In genomic region chr5:105252491-105252890, GRCm38 (mm10) we compare ENCODE assay signal across 30 mouse cellular contexts. TPM values are rescaled to one million over a fixed set of nuclear protein-coding genes. Genes with fewer than 3 reads are reported as not detected.
DNase-seq lines count a peak whose midpoint lies in the region; ATAC-seq and TF ChIP-seq lines count a peak whose summit lies in the region.
"Had no signal": no experiment of that assay in that cellular context is flagged by ENCODE, and none has a peak within 500 bp of the region (broad histone marks: within the 10 kb centered on the region; RNA-seq: fewer than 3 reads in every experiment).

No protein-coding gene starts in this region.

- no peak for ATAC-seq in forebrain, postnatal 0 days
- no peak for ATAC-seq in forebrain, embryonic 15.5 days (replicated peaks)
- no peak for ATAC-seq in kidney, postnatal 0 days (replicated peaks; ENCODE audit: low FRiP score, low read depth)
- ATAC-seq: lung, postnatal 0 days had no signal

- H3K4me3 ChIP-seq in forebrain, postnatal 0 days (ENCODE audit: low read depth, low read length), result no peak overlapping the region
- H3K4me3 ChIP-seq in forebrain, embryonic 15.5 days, result no peak overlapping the region
- no peak overlapping the region for H3K4me3 ChIP-seq in kidney, postnatal 0 days (replicated peaks; ENCODE audit: low read depth, low read length)
- no peak overlapping the region for H3K4me3 ChIP-seq in kidney, adult 2 months (ENCODE audit: insufficient read depth, low read depth, low read length)
- H3K4me3 ChIP-seq: embryonic facial prominence, embryonic 13.5 days; erythroblast, embryonic 14.5 days; forebrain, embryonic 12.5 days; heart, embryonic 13.5 days; hindbrain, embryonic 15.5 days; layer of hippocampus, adult 2 months; limb, embryonic 10.5 days; midbrain, embryonic 12.5 days had no signal

- no peak overlapping the region for H3K4me2 ChIP-seq in forebrain, postnatal 0 days (ENCODE audit: low read depth)
- H3K4me2 ChIP-seq in forebrain, embryonic 15.5 days (replicated peaks), result no peak overlapping the region
- no peak overlapping the region for H3K4me2 ChIP-seq in kidney, postnatal 0 days (ENCODE audit: low read length)
- H3K4me2 ChIP-seq: embryonic facial prominence, embryonic 13.5 days; forebrain, embryonic 12.5 days; heart, embryonic 13.5 days; hindbrain, embryonic 15.5 days; midbrain, embryonic 12.5 days had no signal

- H3K9me3 ChIP-seq in forebrain, postnatal 0 days (ENCODE audit: low read length), result no peaks in the 10 kb centered on the region
- no peaks in the 10 kb centered on the region for H3K9me3 ChIP-seq in forebrain, embryonic 15.5 days
- H3K9me3 ChIP-seq in kidney, postnatal 0 days (replicated peaks; ENCODE audit: low read length), result no peaks in the 10 kb centered on the region
- H3K9me3 ChIP-seq: embryonic facial prominence, embryonic 13.5 days; forebrain, embryonic 12.5 days; heart, embryonic 13.5 days; hindbrain, embryonic 15.5 days; limb, embryonic 10.5 days; midbrain, embryonic 12.5 days had no signal

- no peak overlapping the region for H3K27ac ChIP-seq in forebrain, postnatal 0 days (ENCODE audit: low read depth, low read length)
- H3K27ac ChIP-seq in forebrain, embryonic 15.5 days (replicated peaks), result no peak overlapping the region
- H3K27ac ChIP-seq in kidney, postnatal 0 days, result no peak overlapping the region
- H3K27ac ChIP-seq in kidney, adult 2 months (ENCODE audit: insufficient read depth, low read depth, low read length), result no peak overlapping the region
- H3K27ac ChIP-seq: embryonic facial prominence, embryonic 13.5 days; forebrain, embryonic 12.5 days; heart, embryonic 13.5 days; hindbrain, embryonic 15.5 days; layer of hippocampus, adult 2 months; limb, embryonic 10.5 days; midbrain, embryonic 12.5 days had no signal

- no peak for TF ChIP-seq POLR2A in kidney, adult 2 months (IDR thresholded peaks at IDR 0.05; ENCODE audit: low read depth, low read length)

- peak; percentile 11; the same call in 1 of the 2 replicates for TF ChIP-seq CTCF in forebrain, postnatal 0 days (IDR thresholded peaks at IDR 0.05; ENCODE audit: low read depth)
- peak; percentile 22; the same call in 1 of the 2 replicates for TF ChIP-seq CTCF in kidney, postnatal 0 days (IDR thresholded peaks at IDR 0.05; ENCODE audit: low read depth)
- TF ChIP-seq CTCF in kidney, adult 2 months (conservative IDR thresholded peaks at IDR 0.05; ENCODE audit: insufficient read depth, insufficient read length, low read depth, low read length), result no peak

- no peak overlapping the region for H3K9ac ChIP-seq in forebrain, postnatal 0 days
- H3K9ac ChIP-seq in forebrain, embryonic 15.5 days (replicated peaks), result no peak overlapping the region
- no peak overlapping the region for H3K9ac ChIP-seq in kidney, postnatal 0 days (ENCODE audit: low read depth, low read length)
- H3K9ac ChIP-seq: embryonic facial prominence, embryonic 13.5 days; forebrain, embryonic 12.5 days; heart, embryonic 13.5 days; hindbrain, embryonic 15.5 days; midbrain, embryonic 12.5 days had no signal

- H3K4me1 ChIP-seq in forebrain, postnatal 0 days (ENCODE audit: insufficient read depth), result no peaks in the 10 kb centered on the region
- no peaks in the 10 kb centered on the region for H3K4me1 ChIP-seq in forebrain, embryonic 15.5 days
- no peaks in the 10 kb centered on the region for H3K4me1 ChIP-seq in kidney, postnatal 0 days (replicated peaks; ENCODE audit: insufficient read depth, low read length)
- H3K4me1 ChIP-seq in kidney, adult 2 months (ENCODE audit: control insufficient read depth, insufficient read depth, low read length), result no peaks in the 10 kb centered on the region
- H3K4me1 ChIP-seq: embryonic facial prominence, embryonic 13.5 days; forebrain, embryonic 12.5 days; heart, embryonic 13.5 days; hindbrain, embryonic 15.5 days; limb, embryonic 10.5 days; midbrain, embryonic 12.5 days had no signal

- no peaks in the 10 kb centered on the region for H3K36me3 ChIP-seq in forebrain, postnatal 0 days (ENCODE audit: insufficient read depth)
- no peaks in the 10 kb centered on the region for H3K36me3 ChIP-seq in forebrain, embryonic 15.5 days
- H3K36me3 ChIP-seq in kidney, postnatal 0 days (ENCODE audit: insufficient read depth, low read length), result no peaks in the 10 kb centered on the region
- H3K36me3 ChIP-seq in kidney, adult 2 months (ENCODE audit: control insufficient read depth, insufficient read depth, low read length), result no peaks in the 10 kb centered on the region
- H3K36me3 ChIP-seq: embryonic facial prominence, embryonic 13.5 days; forebrain, embryonic 12.5 days; heart, embryonic 13.5 days; hindbrain, embryonic 15.5 days; limb, embryonic 10.5 days; midbrain, embryonic 12.5 days had no signal

- no peaks in the 10 kb centered on the region for H3K27me3 ChIP-seq in forebrain, postnatal 0 days (ENCODE audit: insufficient read depth, low read length)
- no peaks in the 10 kb centered on the region for H3K27me3 ChIP-seq in forebrain, embryonic 15.5 days
- H3K27me3 ChIP-seq in kidney, postnatal 0 days (ENCODE audit: insufficient read depth, low read length), result no peaks in the 10 kb centered on the region
- H3K27me3 ChIP-seq in kidney, adult 2 months (replicated peaks; ENCODE audit: control insufficient read depth, insufficient read depth, low read length), result no peaks in the 10 kb centered on the region
- H3K27me3 ChIP-seq: embryonic facial prominence, embryonic 13.5 days; forebrain, embryonic 12.5 days; heart, embryonic 13.5 days; hindbrain, embryonic 15.5 days; midbrain, embryonic 12.5 days had no signal

- no peak for DNase-seq in forebrain, postnatal 0 days
- peak; percentile 1 for DNase-seq in kidney, postnatal 0 days (ENCODE audit: low spot score)
- no peak for DNase-seq in kidney, adult 2 months
- DNase-seq in CD4-positive helper T cell, adult 2 months (ENCODE audit: low read depth, low spot score), result peak; percentile 32
- DNase-seq in induced T-regulatory cell, adult 2 months (ENCODE audit: low read depth), result peak; percentile 46
- no peak for DNase-seq in spleen, postnatal 10 days (ENCODE audit: low spot score in 2 of 2)
- DNase-seq in cerebellum, postnatal 4 days (ENCODE audit: low spot score in 2 of 2), result no peak
- DNase-seq: adrenal gland, adult 8-10 months; cerebellum, adult 11-12 months; cerebellum, postnatal 14 days; embryo, embryonic 11 days; kidney, adult 18-20 months; kidney, postnatal 14 days; right cerebral cortex, postnatal 14 days; spleen, adult 18-20 months had no signal

RNA-seq across cellular contexts. Expression of gene Gbp10, which starts 13.2 kb away (rescaled TPM):
- 0.57 and 0.69 TPM in 2 replicates for total RNA-seq in forebrain, postnatal 0 days (2014; rRNA removed)
- polyA plus RNA-seq in forebrain, postnatal 0 days (2015; fragmentation: Nextera tagmentation; extraction: Ambion mirVana), result 0.56 and 0.78 TPM in 2 replicates
- 0.50 and 0.78 TPM in 2 replicates for polyA plus RNA-seq in forebrain, embryonic 15.5 days (2015; fragmentation: Nextera tagmentation; extraction: Ambion mirVana)
- 0.29 TPM in 1 of 2 replicates, not detected in the other for polyA plus RNA-seq in kidney, postnatal 0 days (2015; fragmentation: Nextera tagmentation; extraction: Ambion mirVana)
- polyA plus RNA-seq in kidney, adult 2 months (2012; rRNA removed), result 0.90 and 1.4 TPM in 2 replicates
- total RNA-seq: granulocyte monocyte progenitor cell, adult 5-6 weeks; layer of hippocampus, adult 2 months; layer of hippocampus, postnatal 25 days; MEL; monocyte, adult 5-6 weeks had no signal
- polyA plus RNA-seq: embryonic facial prominence, embryonic 13.5 days; erythroblast, embryonic 14.5 days; forebrain, embryonic 12.5 days; limb, embryonic 10.5 days; lung, postnatal 0 days; stomach, embryonic 14.5 days had no signal

RNA-seq across cellular contexts. Expression of gene Gm43302, which starts 41.0 kb away (rescaled TPM):
- total RNA-seq in forebrain, postnatal 0 days (2014; rRNA removed), result not detected in 2 replicates
- 0.33 TPM in 1 of 2 replicates, not detected in the other for polyA plus RNA-seq in forebrain, postnatal 0 days (2015; fragmentation: Nextera tagmentation; extraction: Ambion mirVana)
- 0.17 TPM in 1 of 2 replicates, not detected in the other for polyA plus RNA-seq in forebrain, embryonic 15.5 days (2015; fragmentation: Nextera tagmentation; extraction: Ambion mirVana)
- not detected in 2 replicates for polyA plus RNA-seq in kidney, postnatal 0 days (2015; fragmentation: Nextera tagmentation; extraction: Ambion mirVana)
- 1.8 and 2.8 TPM in 2 replicates for polyA plus RNA-seq in kidney, adult 2 months (2012; rRNA removed)
- total RNA-seq: granulocyte monocyte progenitor cell, adult 5-6 weeks; layer of hippocampus, adult 2 months; MEL had no signal
- polyA plus RNA-seq: embryonic facial prominence, embryonic 13.5 days; erythroblast, embryonic 14.5 days; forebrain, embryonic 12.5 days; limb, embryonic 10.5 days; midbrain, embryonic 12.5 days; stomach, embryonic 14.5 days had no signal

RNA-seq across cellular contexts. Expression of gene Gbp6, which starts 41.0 kb away (rescaled TPM):
- 2.0 and 3.2 TPM in 2 replicates for total RNA-seq in forebrain, postnatal 0 days (2014; rRNA removed)
- 1.1 and 1.8 TPM in 2 replicates for polyA plus RNA-seq in forebrain, postnatal 0 days (2015; fragmentation: Nextera tagmentation; extraction: Ambion mirVana)
- polyA plus RNA-seq in forebrain, embryonic 15.5 days (2015; fragmentation: Nextera tagmentation; extraction: Ambion mirVana), result 1.2 and 1.4 TPM in 2 replicates
- 1.9 and 2.1 TPM in 2 replicates for polyA plus RNA-seq in kidney, postnatal 0 days (2015; fragmentation: Nextera tagmentation; extraction: Ambion mirVana)
- 3.5 and 4.2 TPM in 2 replicates for polyA plus RNA-seq in kidney, adult 2 months (2012; rRNA removed)
- polyA plus RNA-seq: erythroblast, embryonic 14.5 days; limb, embryonic 10.5 days had no signal

Comparison
In these comparisons a context has a peak if more than half of its experiments do, and no peak if none do; other contexts are left out.
1. DNase-seq: peak in kidney, postnatal 0 days (single experiment), CD4-positive helper T cell, adult 2 months (single experiment) and induced T-regulatory cell, adult 2 months (single experiment); none in forebrain, postnatal 0 days (single experiment), kidney, adult 2 months (single experiment), spleen, postnatal 10 days (0 of 2) and cerebellum, postnatal 4 days (0 of 2).